Mouse (Mus musculus): ENCODE data around the gene Tmem35b. TPM values are rescaled to one million over a fixed set of nuclear protein-coding genes. Genes with fewer than 3 reads are reported as not detected.

Tmem35b gene
- polyA plus RNA-seq, 1 experiment from 2014 or later: 14.4 TPM

DNA sequence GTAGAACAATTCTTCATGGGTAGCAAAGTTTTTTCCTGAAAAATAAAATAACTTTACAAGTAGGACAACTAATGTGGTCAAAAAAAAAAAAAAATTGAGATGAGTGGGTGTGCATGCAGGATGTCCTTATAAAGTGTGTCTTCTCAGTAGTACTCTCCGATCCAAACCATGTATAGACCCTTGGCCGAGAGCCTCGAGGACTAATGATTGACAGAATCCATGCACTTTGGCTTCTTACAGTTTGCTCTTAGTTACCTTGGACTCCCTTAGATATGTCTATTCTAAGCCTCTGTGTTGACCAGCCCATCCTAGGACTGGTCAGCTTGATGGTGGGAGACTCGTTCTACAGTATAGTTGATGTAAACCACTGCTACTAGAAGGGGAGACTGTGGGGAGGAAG, 15.9 kb upstream of the Tmem35b start:
- ATAC-seq (replicated peaks; ENCODE audit: extremely low read depth, insufficient read depth, low FRiP score): no peak
- no peak overlapping the region for H3K27ac ChIP-seq (ENCODE audit: low read length)
- H3K9me3 ChIP-seq (replicated peaks; ENCODE audit: control insufficient read depth, low read length): no peaks in the 10 kb centered on the region
- no peak overlapping the region for H3K4me3 ChIP-seq (ENCODE audit: low read length)
- peaks cover 15% of the 10 kb centered on the region for H3K36me3 ChIP-seq (ENCODE audit: control insufficient read depth, insufficient read depth)
- WGBS: 94% methylated on average over 4 of the region's 4 CpGs
- H3K4me2 ChIP-seq (ENCODE audit: low read depth, low read length): no peak overlapping the region
- H3K27me3 ChIP-seq (ENCODE audit: control insufficient read depth, insufficient read depth, low read length): no peaks in the 10 kb centered on the region
- H3K4me1 ChIP-seq (ENCODE audit: control insufficient read depth, insufficient read depth, low read length): no peaks in the 10 kb centered on the region
- H3K9ac ChIP-seq (ENCODE audit: low read length): no peak overlapping the region

DNA sequence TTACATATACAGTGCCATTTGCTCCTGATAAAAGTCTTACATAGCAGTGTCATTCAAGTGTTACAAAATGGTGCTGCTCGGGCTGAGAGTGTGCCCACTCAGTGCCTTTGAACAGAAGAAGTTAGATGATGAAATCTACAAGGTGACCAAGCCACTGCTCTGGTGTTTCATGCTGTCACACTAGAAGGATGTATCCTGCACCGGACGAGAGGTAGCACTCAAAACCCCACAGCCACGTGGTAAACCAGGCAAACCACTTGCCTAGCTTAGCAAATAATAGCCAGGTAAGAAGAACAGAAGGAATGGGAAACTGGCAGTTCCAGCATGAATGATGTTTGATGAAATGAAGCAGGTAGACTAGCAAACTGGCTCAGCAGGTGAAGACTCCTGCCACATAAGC, 12.9 kb upstream of the Tmem35b start:
- no peak overlapping the region for H3K27ac ChIP-seq (ENCODE audit: low read length)
- peaks cover 13% of the 10 kb centered on the region for H3K36me3 ChIP-seq (ENCODE audit: control insufficient read depth, insufficient read depth)
- H3K4me2 ChIP-seq (ENCODE audit: low read depth, low read length): no peak overlapping the region
- no peaks in the 10 kb centered on the region for H3K27me3 ChIP-seq (ENCODE audit: control insufficient read depth, insufficient read depth, low read length)
- no peak overlapping the region for H3K9ac ChIP-seq (ENCODE audit: low read length)
- H3K4me1 ChIP-seq (ENCODE audit: control insufficient read depth, insufficient read depth, low read length): no peaks in the 10 kb centered on the region
- ATAC-seq (replicated peaks; ENCODE audit: extremely low read depth, insufficient read depth, low FRiP score): no peak
- H3K9me3 ChIP-seq (replicated peaks; ENCODE audit: control insufficient read depth, low read length): no peaks in the 10 kb centered on the region
- no peak overlapping the region for H3K4me3 ChIP-seq (ENCODE audit: low read length)
- WGBS: 59% methylated on average over 4 of the region's 4 CpGs

- Histone ChIP-seq H3K9ac (ENCODE audit: low read length) (no peak overlapping the region), H3K4me2 (ENCODE audit: low read depth, low read length) (no peak overlapping the region), H3K27me3 (ENCODE audit: control insufficient read depth, insufficient read depth, low read length) (no peaks in the 10 kb centered on the region), H3K36me3 (ENCODE audit: control insufficient read depth, insufficient read depth) (peaks cover 9% of the 10 kb centered on the region; the same call in 1 of the 2 replicates), H3K27ac (ENCODE audit: low read length) (no peak overlapping the region), H3K4me1 (ENCODE audit: control insufficient read depth, insufficient read depth, low read length) (peaks cover 6% of the 10 kb centered on the region), H3K4me3 (ENCODE audit: low read length) (no peak overlapping the region), H3K9me3 (replicated peaks; ENCODE audit: control insufficient read depth, low read length) (no peaks in the 10 kb centered on the region)
- 94% methylated on average over 1 of the region's 1 CpGs for WGBS
- no peak for ATAC-seq (replicated peaks; ENCODE audit: extremely low read depth, insufficient read depth, low FRiP score)
Observed at GRCm38 (mm10) chr4:127124331-127124730, 840 bp downstream of the Tmem35b start.

DNA sequence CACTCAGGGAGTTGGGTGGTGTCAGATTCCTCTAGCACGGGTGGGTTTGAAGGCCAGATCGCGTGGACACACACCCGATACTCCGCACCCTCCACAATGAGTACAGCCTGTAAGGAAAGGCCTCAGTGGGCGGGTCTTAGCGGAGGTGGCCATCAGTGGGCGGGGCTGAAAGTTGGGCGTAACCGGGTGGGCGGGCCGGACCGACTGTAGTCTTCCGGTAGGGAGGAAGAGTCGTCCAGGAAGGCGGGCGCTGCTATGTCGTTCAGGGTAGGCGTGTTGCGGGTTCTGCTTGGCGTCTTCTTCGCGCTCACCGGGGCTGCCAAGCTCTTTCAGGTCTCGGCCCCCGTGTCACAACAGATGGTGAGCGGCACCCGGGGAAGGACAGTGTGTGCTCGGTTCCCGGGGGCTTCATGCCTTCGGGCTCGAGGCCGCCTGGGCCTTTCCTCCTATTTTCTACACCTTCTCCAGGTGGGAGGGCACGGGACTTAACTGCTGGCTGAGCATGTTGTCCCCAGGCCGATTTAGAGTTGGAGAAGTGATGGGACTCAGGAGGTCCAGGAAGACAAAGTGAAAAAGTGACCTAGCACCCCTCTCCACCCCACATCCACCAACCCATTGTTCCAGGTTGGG, 2.5 kb downstream of the Tmem35b start:
- Histone ChIP-seq H3K9ac (ENCODE audit: low read length) (peak overlapping the region; percentile 88), H3K9me3 (replicated peaks; ENCODE audit: control insufficient read depth, low read length) (no peaks in the 10 kb centered on the region), H3K27ac (ENCODE audit: low read length) (no peak overlapping the region), H3K27me3 (ENCODE audit: control insufficient read depth, insufficient read depth, low read length) (no peaks in the 10 kb centered on the region), H3K4me3 (ENCODE audit: low read length) (peak overlapping the region; percentile 82), H3K4me1 (ENCODE audit: control insufficient read depth, insufficient read depth, low read length) (peaks cover 6% of the 10 kb centered on the region), H3K36me3 (ENCODE audit: control insufficient read depth, insufficient read depth) (peaks cover 9% of the 10 kb centered on the region; the same call in 1 of the 2 replicates), H3K4me2 (ENCODE audit: low read depth, low read length) (peak overlapping the region; percentile 96)
- 1% methylated on average over 35 of the region's 35 CpGs for WGBS
- peak; percentile 95 for ATAC-seq (replicated peaks; ENCODE audit: extremely low read depth, insufficient read depth, low FRiP score)

GRCm38 (mm10) chr4:127134687-127135086, 11.2 kb downstream of the Tmem35b start:
- no peaks in the 10 kb centered on the region for H3K36me3 ChIP-seq (ENCODE audit: control insufficient read depth, insufficient read depth)
- H3K4me1 ChIP-seq (ENCODE audit: control insufficient read depth, insufficient read depth, low read length): no peaks in the 10 kb centered on the region
- WGBS: 36% methylated on average over 1 of the region's 1 CpGs
- no peak for ATAC-seq (replicated peaks; ENCODE audit: extremely low read depth, insufficient read depth, low FRiP score)
- H3K9ac ChIP-seq (ENCODE audit: low read length): no peak overlapping the region
- no peak overlapping the region for H3K4me2 ChIP-seq (ENCODE audit: low read depth, low read length)
- no peaks in the 10 kb centered on the region for H3K27me3 ChIP-seq (ENCODE audit: control insufficient read depth, insufficient read depth, low read length)
- no peak overlapping the region for H3K27ac ChIP-seq (ENCODE audit: low read length)
- no peak overlapping the region for H3K4me3 ChIP-seq (ENCODE audit: low read length)
- H3K9me3 ChIP-seq (replicated peaks; ENCODE audit: control insufficient read depth, low read length): no peaks in the 10 kb centered on the region

GRCm38 (mm10) chr4:127137591-127137990, 14.1 kb downstream of the Tmem35b start:
- H3K9ac ChIP-seq (ENCODE audit: low read length): no peak overlapping the region
- no peaks in the 10 kb centered on the region for H3K9me3 ChIP-seq (replicated peaks; ENCODE audit: control insufficient read depth, low read length)
- H3K4me1 ChIP-seq (ENCODE audit: control insufficient read depth, insufficient read depth, low read length): no peaks in the 10 kb centered on the region
- no peak overlapping the region for H3K27ac ChIP-seq (ENCODE audit: low read length)
- no peaks in the 10 kb centered on the region for H3K27me3 ChIP-seq (ENCODE audit: control insufficient read depth, insufficient read depth, low read length)
- no peak for ATAC-seq (replicated peaks; ENCODE audit: extremely low read depth, insufficient read depth, low FRiP score)
- H3K36me3 ChIP-seq (ENCODE audit: control insufficient read depth, insufficient read depth): no peaks in the 10 kb centered on the region
- WGBS: 74% methylated on average over 5 of the region's 5 CpGs
- no peak overlapping the region for H3K4me3 ChIP-seq (ENCODE audit: low read length)
- H3K4me2 ChIP-seq (ENCODE audit: low read depth, low read length): no peak overlapping the region

DNA sequence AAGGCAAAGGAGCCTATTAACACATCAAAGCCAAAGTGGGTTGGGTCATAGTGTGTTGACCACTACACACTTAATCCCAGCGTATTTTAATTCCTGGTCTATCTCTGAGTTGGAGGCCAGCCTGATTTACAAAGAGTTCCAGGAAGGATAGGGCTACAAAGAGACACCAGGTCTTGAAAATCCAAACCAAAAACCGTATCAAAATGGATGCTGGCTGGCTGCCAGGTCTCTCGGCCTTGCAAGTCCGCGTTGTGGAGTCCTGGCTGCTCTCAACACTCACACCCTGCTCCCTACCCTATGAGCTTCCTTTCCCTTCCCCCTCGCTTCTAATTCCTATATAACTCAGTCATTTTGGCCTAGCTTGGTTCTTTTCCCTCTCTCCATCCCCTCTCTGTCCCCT, 15.0 kb downstream of the Tmem35b start:
- Histone ChIP-seq H3K4me3 (ENCODE audit: low read length) (no peak overlapping the region), H3K36me3 (ENCODE audit: control insufficient read depth, insufficient read depth) (no peaks in the 10 kb centered on the region), H3K4me2 (ENCODE audit: low read depth, low read length) (no peak overlapping the region), H3K27me3 (ENCODE audit: control insufficient read depth, insufficient read depth, low read length) (no peaks in the 10 kb centered on the region), H3K9ac (ENCODE audit: low read length) (no peak overlapping the region), H3K27ac (ENCODE audit: low read length) (no peak overlapping the region), H3K9me3 (replicated peaks; ENCODE audit: control insufficient read depth, low read length) (no peaks in the 10 kb centered on the region), H3K4me1 (ENCODE audit: control insufficient read depth, insufficient read depth, low read length) (no peaks in the 10 kb centered on the region)
- ATAC-seq (replicated peaks; ENCODE audit: extremely low read depth, insufficient read depth, low FRiP score): no peak
- 38% methylated on average over 6 of the region's 6 CpGs for WGBS

GRCm38 (mm10) chr4:127150031-127150430, 26.5 kb downstream of the Tmem35b start:
- Histone ChIP-seq H3K4me1 (ENCODE audit: control insufficient read depth, insufficient read depth, low read length) (no peaks in the 10 kb centered on the region), H3K9me3 (replicated peaks; ENCODE audit: control insufficient read depth, low read length) (no peaks in the 10 kb centered on the region), H3K36me3 (ENCODE audit: control insufficient read depth, insufficient read depth) (no peaks in the 10 kb centered on the region), H3K9ac (ENCODE audit: low read length) (no peak overlapping the region), H3K27ac (ENCODE audit: low read length) (no peak overlapping the region), H3K27me3 (ENCODE audit: control insufficient read depth, insufficient read depth, low read length) (no peaks in the 10 kb centered on the region), H3K4me2 (ENCODE audit: low read depth, low read length) (no peak overlapping the region), H3K4me3 (ENCODE audit: low read length) (no peak overlapping the region)
- WGBS: 78% methylated on average over 13 of the region's 13 CpGs
- no peak for ATAC-seq (replicated peaks; ENCODE audit: extremely low read depth, insufficient read depth, low FRiP score)

DNA sequence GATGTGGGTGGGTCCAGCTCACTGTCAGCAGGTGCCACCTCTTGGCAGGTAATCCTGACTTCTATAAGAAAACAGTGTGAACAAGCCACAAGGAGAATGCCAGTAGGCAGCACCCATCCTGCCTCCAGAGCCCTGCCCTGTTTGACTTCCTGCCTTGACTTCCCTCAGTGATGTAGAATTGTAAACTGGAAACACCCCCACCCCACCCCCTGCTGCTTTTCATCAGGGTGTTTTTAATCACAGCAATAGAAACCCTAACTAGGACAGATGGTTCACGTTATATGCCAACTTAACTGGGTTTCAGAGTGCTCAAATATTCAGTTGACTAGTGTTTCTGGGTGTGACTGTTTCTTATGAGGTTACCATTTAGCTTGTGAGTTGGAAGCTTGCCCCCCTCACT, 29.9 kb downstream of the Tmem35b start:
- no peaks in the 10 kb centered on the region; the same call in 1 of the 2 replicates for H3K9me3 ChIP-seq (replicated peaks; ENCODE audit: control insufficient read depth, low read length)
- WGBS: 40% methylated on average over 1 of the region's 1 CpGs
- ATAC-seq (replicated peaks; ENCODE audit: extremely low read depth, insufficient read depth, low FRiP score): no peak
- H3K9ac ChIP-seq (ENCODE audit: low read length): no peak overlapping the region
- no peaks in the 10 kb centered on the region for H3K4me1 ChIP-seq (ENCODE audit: control insufficient read depth, insufficient read depth, low read length)
- H3K4me2 ChIP-seq (ENCODE audit: low read depth, low read length): no peak overlapping the region
- H3K4me3 ChIP-seq (ENCODE audit: low read length): no peak overlapping the region
- H3K36me3 ChIP-seq (ENCODE audit: control insufficient read depth, insufficient read depth): no peaks in the 10 kb centered on the region
- H3K27me3 ChIP-seq (ENCODE audit: control insufficient read depth, insufficient read depth, low read length): no peaks in the 10 kb centered on the region
- no peak overlapping the region for H3K27ac ChIP-seq (ENCODE audit: low read length)

Measured in heart, embryonic 16.5 days (tissue).